Mouse (Mus musculus) brain, embryonic 18.5 days (tissue): ENCODE measurements around the gene Nuf2.
A peak's percentile ranks its signal among the peaks of the same experiment; 100 is the strongest.
"Not testable (repeated sequence)": the region's sequence is repeated elsewhere in the genome, so short reads cannot be mapped to it uniquely, and the experiment has no call there.

Source experiments
- DNase-seq: peaks from one replicate; pipeline ENCODE4 v3.0.0-alpha.2; 2012; ENCODE audit warnings: low read depth, low spot score

Nuf2 gene

DNA sequence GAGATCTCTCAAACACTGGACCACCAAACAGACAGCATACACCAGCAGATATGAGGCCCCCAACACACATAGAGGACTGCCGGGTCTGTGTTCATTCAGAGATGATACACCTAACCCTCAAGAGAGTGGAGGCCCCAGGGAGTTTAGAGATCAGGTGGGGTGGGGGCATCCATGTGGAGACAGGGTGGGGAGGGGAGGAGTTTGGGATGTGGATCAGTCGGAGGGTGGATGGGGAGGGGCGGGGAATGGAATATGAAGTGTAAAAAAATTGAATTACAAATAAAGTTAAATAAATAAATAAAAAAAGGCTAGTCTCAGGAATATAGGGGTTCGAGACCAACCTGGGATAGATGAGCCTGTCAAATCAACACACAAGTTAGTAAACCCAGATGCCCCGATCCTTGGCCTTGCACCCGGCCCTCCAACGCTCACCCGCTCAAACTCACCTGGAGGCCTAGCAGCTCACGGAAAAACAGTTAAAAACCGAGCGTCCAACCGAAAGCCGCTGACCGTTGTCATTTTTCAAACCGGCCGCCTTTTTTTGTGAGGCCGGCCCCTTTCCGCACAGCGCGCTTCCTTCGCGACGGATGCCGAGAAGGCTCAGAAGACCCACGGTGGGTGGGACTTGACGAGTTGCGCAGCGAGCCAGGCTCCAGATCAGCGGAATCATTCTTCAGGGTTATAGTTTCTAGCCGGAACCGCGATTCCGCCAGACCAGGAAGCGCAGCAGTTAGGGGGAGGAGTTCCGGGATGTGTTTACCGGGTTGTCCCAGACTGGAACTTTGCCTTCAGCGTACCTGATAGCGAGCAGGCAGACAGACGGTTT lies at the start of gene Nuf2:
Nuf2 (minus strand) TSS at position 589 of the 826 bp plus-strand sequence.
- peak; percentile 97 for DNase-seq

GRCm38 (mm10) chr1:169579572-169579971 lies 48.3 kb upstream of the Nuf2 start:
- no peak for DNase-seq

GRCm38 (mm10) chr1:169574136-169574535 lies 42.9 kb upstream of the Nuf2 start:
- DNase-seq: no peak

GRCm38 (mm10) chr1:169555621-169556020 lies 24.4 kb upstream of the Nuf2 start:
- no peak for DNase-seq

DNA sequence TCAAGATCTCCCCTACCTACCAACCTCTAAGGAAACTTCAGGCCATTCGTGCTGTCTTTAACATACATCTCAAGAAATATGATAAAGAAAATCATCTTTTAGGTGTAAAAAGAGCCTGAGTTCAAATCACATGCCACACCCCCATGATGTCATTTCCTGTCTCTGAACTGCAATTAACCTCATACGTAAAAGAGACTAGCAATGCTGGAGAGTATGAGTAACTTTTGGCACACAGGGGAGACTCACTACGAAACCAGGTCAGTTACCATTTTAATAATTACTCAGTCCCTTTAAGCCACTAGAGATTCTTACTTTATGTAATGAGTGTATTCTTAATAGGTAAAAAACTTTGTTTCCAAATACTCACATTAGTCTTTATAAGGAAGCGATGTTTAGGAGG lies 23.8 kb upstream of the Nuf2 start:
- no peak for DNase-seq

DNA sequence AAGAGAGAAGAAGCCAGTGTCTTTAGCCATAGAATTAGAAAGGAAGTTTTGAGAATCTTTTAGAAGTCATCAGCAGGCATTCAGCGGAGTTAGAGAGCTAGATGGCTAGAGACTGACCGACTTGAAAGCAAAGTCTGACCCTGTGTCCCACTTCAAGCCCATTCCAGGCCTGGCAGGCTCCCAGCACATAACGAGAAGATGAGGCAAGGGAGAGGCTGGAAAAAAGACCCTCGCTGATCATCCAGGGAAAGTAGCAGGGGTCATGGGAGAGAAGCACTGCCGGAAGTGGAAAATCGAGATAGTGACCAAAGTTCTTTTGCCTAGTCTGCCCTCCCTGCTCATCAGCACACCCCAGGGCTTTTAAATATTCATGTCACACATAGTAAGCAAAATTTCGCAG lies 22.2 kb upstream of the Nuf2 start:
- no peak for DNase-seq

DNA sequence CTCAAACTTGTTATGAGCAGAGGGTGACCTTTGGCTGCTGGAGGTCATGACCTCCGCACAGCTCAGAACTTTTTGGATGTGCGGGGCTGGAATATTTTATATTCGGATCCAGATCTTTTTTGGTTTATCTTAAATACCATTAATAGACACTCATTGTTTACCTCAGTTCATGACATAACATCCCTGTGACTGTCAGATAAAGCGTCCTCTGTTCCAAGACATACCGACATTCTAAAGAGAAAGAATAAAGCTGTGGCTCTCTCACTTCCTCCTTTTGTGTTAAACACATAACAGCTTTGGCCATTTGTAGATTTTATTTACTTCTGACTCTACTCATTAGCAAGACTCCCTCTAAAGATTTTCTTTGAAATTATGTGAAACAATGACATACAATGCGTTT lies 9.2 kb upstream of the Nuf2 start:
- DNase-seq: no peak

- peak; percentile 37 for DNase-seq
Measured at GRCm38 (mm10) chr1:169531702-169532535, 655 bp upstream of the Nuf2 start.

DNA sequence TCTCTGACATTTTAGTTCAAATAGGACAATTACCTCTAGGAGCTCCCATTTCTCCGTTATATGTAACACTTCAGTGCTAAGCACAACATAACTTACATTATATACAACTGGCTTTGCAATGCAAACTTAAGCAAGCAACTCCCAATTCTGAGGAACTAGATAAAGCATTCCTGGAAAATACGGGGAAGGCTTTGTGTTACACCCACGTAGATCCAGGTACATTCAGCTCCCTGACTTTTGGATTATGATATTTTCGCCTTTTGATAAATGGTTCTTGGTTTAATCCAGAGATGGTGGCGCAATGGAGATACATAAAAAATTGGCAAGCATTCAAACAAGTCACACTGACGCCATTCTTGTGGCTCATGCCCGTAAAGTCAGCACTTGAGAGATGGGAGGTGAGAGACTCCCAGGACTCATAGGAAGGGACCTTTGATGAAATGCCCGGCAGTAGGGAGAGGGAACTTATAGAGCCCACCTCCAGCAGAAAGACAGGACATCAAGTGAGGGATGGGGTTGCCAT lies 1.2 kb downstream of the Nuf2 start:
- DNase-seq: no peak

GRCm38 (mm10) chr1:169526006-169526680 lies 5.1 kb downstream of the Nuf2 start:
- DNase-seq: no peak

DNA sequence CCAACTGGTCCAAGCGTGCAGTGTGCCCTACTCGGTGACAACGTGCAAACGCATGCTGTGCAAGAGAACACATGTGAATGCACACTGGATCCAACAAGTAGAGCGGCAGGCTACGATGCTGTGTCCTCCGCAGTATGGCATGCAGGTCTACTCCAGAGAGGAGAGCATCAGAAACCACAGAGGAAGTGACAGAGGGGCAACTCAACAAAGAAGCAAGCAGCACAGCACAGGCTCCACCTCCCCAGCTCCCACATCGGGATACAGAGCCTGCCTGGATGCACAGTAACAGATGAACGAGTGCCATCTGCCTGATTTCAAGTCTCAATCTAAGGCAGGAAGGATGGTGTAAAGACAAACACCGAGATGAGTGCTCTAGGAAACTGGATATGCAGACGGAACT lies 11.9 kb downstream of the Nuf2 start:
- DNase-seq: no peak

- DNase-seq: not testable (repeated sequence)
Measured at GRCm38 (mm10) chr1:169517899-169518517, 13.3 kb downstream of the Nuf2 start.

- no peak for DNase-seq
Measured at GRCm38 (mm10) chr1:169517376-169517892, 13.8 kb downstream of the Nuf2 start.

DNA sequence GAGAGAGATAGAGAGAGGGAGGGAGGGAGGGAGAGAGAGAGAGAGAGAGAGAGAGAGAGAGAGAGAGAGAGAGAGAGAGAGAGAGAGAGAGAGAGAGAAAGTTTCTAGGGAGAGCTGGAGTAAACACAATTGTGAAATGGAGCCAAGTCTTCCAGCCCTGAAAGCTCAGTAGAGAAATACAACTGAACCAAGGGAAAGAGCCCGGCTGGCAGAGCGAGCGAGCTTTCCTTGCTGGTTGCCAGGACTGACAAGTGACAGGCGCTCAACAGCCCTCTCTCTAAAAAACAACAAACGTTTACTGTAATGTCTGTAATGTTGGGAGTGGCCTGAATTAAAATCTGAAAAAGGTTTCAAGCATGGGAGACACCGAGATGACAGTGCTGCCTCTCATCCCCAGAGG lies 24.9 kb downstream of the Nuf2 start:
- DNase-seq: no peak

DNA sequence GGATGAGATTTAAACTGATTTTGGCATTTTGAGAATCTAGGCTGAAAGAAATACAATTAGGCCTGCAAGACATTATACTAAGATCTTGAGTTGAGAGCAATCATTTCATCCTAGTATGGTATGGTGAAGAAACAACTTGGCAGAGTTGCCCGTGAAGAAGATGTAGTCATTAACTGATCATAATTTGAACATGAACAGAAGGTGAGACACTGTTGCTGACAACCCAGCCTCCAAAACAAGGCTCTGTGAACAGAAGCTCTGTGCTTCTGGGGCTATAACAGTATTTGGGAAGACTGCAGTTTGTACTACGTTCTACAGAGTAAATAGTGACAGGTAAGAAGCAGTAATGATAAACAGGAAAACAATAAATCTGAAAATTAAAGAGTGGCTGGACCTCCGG lies 28.4 kb downstream of the Nuf2 start:
- DNase-seq: no peak

- DNase-seq: peak; percentile 62
Measured at GRCm38 (mm10) chr1:169495621-169496020, 35.6 kb downstream of the Nuf2 start.

DNA sequence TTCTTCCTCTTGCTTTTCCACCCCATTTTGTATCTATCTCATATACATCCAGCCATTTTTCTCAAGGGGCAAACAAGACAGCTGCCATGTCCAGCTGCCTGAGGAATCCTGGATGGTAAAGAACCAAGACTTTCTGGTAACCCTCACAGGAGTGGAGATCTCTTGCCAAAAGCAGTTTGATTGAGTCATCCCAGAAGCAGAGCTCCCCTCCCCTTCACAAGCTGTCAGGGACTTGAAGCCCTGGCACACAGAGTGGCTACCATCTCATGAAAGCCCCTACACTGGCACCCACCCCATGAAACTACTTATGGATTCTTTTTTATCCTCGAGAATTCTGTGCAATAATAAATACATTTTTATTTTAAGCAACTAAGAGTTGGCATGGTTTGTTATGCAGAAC lies 39.7 kb downstream of the Nuf2 start:
- no peak for DNase-seq

- DNase-seq: peak; percentile 64
Measured at GRCm38 (mm10) chr1:169485408-169485885, 45.8 kb downstream of the Nuf2 start.

GRCm38 (mm10) chr1:169484565-169484964 lies 46.7 kb downstream of the Nuf2 start:
- DNase-seq: no peak

- DNase-seq: no peak
Measured at GRCm38 (mm10) chr1:169482596-169483335, 48.5 kb downstream of the Nuf2 start.
